Mouse (Mus musculus) testis, adult 2 months (tissue): ENCODE measurements around the gene Trim63. TPM values are rescaled to one million over a fixed set of nuclear protein-coding genes. Genes with fewer than 3 reads are reported as not detected.

ENCODE experiments used
- H3K27ac ChIP-seq: fragments of 200-500 bp; 2 replicates; pipeline ENCODE4 v1.5.1; 2012; ENCODE audit warnings: low read depth, low read length; ENCODE audit not compliant: control insufficient read depth, insufficient read depth
- H3K27me3 ChIP-seq: fragments of 200-500 bp; 2 replicates; pipeline ENCODE4 v1.6.1; 2012; ENCODE audit warnings: mild to moderate bottlenecking, low read length, moderate library complexity; ENCODE audit not compliant: control insufficient read depth, insufficient read depth
- H3K36me3 ChIP-seq: fragments of 200-500 bp; 2 replicates; pipeline ENCODE4 v1.6.1; 2012; ENCODE audit warnings: mild to moderate bottlenecking, low read length; ENCODE audit not compliant: control insufficient read depth, insufficient read depth
- H3K4me1 ChIP-seq: fragments of 200-500 bp; 2 replicates; pipeline ENCODE4 v1.6.1; 2012; ENCODE audit warnings: low read length; ENCODE audit not compliant: control insufficient read depth, insufficient read depth
- H3K4me3 ChIP-seq: fragments of 200-500 bp; 2 replicates; pipeline ENCODE4 v1.5.1; 2012; ENCODE audit warnings: low read depth, mild to moderate bottlenecking, low read length, moderate library complexity, mixed read lengths; ENCODE audit not compliant: control insufficient read depth
- CTCF ChIP-seq: fragments of 200-500 bp; IDR thresholded peaks from 2 replicates; pipeline ENCODE4 v1.5.1; 2012; ENCODE audit warnings: low read depth, mild to moderate bottlenecking, inconsistent platforms, low read length, moderate library complexity; ENCODE audit not compliant: control insufficient read depth, insufficient read depth, insufficient replicate concordance
- POLR2A ChIP-seq: fragments of 200-500 bp; IDR thresholded peaks from 2 replicates; pipeline ENCODE4 v1.6.1; 2012; ENCODE audit warnings: low read depth, mild to moderate bottlenecking, inconsistent platforms, low read length, moderate library complexity; ENCODE audit not compliant: control insufficient read depth
- polyA plus RNA-seq: library from polyadenylated mRNA; depleted of rRNA; stranded (reverse); fragments of >200 nt; gene quantifications from 2 replicates; pipeline ENCODE4 v1.2.3, GENCODE M21; 2012

Trim63 gene
- polyA plus RNA-seq, 1 experiment: 1.6 TPM

DNA sequence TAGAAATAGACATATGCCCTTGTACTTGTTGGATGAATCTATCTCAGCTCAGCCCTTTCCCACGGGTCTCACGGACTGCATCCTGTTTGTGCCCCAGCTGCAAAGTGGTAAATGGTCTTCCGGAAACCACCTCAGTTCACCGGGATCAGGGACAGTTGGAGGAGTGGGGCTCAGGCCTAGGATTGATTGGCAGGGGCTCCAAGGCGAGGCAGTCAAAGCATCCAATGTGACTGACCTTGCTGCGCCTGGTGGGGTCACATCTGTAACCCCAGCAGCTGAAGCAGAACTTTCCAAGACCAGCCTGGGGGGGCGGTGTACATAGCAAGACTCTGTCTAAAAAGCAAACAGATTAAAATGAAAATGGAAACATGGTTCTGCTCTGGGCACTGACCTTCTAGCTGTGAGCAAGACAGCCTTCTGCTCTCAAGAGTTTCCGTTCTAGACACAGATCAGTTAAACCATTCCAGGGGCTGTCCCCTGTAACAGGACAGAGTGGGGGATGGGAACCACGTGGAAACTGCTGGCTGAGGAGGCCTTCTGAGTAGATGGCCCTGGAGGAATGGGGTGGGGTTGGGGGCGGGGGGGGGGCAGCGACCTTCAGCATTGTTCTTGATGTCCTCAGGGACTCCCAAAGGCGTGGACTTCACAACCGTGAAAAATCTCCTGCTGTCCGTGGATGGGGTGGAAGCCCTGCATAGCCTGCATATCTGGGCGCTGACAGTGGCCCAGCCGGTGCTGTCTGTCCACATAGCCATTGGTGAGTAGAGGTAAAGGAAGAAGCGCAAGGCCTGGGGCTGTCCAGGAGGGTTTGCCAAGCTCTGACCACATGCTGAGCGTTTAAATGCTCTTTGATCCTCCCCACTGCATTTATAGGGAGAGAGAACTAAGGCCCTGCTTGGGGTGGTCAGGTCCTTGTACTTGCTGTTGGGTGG lies 36.7 kb downstream of the Trim63 start:
- no peaks in the 10 kb centered on the region for H3K27me3 ChIP-seq
- peaks cover 9% of the 10 kb centered on the region for H3K4me1 ChIP-seq
- TF ChIP-seq POLR2A: no peak
- TF ChIP-seq CTCF: no peak
- H3K4me3 ChIP-seq: no peak overlapping the region
- H3K36me3 ChIP-seq: no peaks in the 10 kb centered on the region
- peak overlapping the region; percentile 39; the same call in 1 of the 2 replicates for H3K27ac ChIP-seq

DNA sequence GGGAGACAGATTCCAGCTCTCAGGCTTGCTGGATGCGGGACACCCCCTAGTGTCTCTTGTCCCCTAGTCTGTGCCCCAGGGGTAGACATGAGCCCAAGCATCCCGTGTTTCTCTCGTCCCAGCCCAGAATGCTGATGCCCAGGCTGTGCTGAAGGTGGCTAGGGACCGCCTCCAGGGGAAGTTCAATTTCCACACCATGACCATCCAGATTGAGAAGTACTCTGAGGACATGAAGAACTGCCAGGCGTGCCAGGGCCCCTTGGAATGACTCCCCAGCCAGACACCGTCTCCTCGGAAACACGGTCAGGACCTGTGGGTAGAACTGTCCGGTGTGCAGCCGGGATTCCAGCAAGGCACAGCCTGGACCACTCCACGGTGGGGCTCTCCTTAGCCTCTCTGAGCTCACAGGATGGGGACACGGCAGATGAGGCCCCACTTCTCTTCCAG lies 37.4 kb downstream of the Trim63 start:
- peak overlapping the region; percentile 30; the same call in 1 of the 2 replicates for H3K27ac ChIP-seq
- no peaks in the 10 kb centered on the region for H3K27me3 ChIP-seq
- H3K4me1 ChIP-seq: peaks cover 14% of the 10 kb centered on the region
- no peaks in the 10 kb centered on the region for H3K36me3 ChIP-seq
- no peak overlapping the region for H3K4me3 ChIP-seq
- TF ChIP-seq POLR2A (no peak), CTCF (no peak)

DNA sequence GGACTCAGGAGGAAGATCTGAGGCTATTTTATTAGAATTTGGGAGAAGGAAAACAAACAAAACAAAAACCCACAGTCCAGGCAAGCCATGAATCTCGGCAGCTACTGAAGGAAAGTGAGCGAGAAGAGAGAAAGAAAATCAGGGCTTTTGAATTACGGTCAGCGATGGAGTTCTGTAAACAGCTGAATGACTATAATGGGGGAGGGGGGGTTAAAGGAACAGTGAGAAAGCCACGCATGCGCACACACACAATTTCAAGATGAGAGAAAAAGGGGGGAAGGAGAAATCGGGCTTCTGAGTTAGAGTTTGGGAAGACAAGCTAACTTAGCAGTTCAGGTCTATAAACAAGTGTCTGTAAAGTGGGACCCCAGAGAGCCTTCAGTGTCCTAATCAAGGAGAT lies 38.0 kb downstream of the Trim63 start:
- H3K27me3 ChIP-seq: no peaks in the 10 kb centered on the region
- no peak overlapping the region for H3K27ac ChIP-seq
- H3K4me3 ChIP-seq: no peak overlapping the region
- TF ChIP-seq POLR2A (no peak), CTCF (no peak)
- H3K36me3 ChIP-seq: no peaks in the 10 kb centered on the region
- peaks cover 18% of the 10 kb centered on the region for H3K4me1 ChIP-seq

DNA sequence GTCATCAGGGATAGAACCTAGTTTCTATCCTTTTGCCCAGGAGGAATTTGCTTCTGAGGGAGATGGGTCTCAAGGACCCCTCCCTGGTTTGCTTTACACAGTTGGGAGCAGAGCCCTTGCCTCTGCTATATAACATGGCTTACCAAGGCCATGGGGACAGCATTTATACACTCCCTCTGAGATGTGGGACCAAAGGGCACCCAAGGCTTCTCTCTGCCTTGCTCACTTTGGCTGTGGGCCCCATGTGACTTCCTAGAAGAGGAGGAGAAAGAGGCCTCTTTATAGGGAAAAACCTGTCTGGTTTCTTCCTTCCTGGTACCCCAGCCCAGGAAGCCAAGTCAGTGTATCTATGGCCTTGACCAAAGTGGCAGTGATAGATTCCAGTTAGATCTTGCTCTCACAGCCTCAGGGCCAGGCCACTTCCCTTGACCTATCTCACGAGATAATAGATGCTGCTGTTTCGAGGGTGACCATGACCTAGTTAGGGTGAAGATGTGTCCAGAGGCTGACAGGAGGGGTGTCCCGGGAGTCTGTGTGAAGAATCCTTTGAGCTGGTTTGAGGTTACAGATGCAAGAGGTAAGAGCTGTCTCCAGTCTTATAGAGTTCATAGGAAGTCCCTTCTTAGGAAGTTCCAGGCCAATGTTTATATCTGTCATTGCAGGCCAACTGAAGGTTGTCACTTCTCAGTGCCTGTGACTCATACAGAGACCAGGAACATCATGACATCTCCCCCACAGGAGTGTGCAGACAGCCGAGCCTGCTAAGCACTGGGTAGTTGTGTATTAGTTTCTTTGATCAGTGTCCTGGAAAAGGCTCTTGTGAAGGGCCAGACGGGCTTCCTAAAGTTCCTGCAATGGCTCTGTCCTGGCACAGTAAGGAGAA lies 38.8 kb downstream of the Trim63 start:
- no peaks in the 10 kb centered on the region for H3K36me3 ChIP-seq
- H3K27me3 ChIP-seq: no peaks in the 10 kb centered on the region
- no peak overlapping the region for H3K27ac ChIP-seq
- no peak for TF ChIP-seq POLR2A
- TF ChIP-seq CTCF: no peak
- H3K4me3 ChIP-seq: no peak overlapping the region
- peaks cover 18% of the 10 kb centered on the region for H3K4me1 ChIP-seq

DNA sequence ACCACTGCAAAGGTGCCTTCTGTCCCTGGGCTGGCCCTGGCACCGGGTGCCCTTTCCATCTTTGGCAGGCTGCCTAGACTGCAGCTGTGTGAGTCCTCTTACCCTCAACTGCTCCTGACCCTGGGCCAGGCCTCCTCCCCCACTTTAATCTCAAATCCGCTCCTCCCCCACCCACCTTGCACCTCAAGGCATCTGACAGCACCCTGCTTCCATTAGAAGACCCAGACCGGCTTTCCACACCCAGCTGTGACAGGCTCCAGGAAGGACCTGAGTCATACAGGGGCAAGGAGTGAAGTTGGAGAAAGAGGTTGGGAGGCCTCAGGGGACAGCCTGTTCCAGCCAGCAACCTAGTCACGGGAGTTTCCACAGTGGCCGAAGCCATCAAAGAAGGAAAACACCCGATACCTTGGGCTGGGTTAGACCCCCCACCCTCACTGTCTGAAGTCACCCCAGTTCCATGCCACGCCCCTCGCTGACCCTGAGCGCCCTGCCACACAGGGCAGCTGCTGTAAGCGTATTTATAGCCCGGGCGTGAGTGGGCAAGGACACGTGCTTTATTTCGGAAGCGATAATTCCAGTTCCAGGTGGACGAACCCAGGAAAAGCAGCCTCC lies 41.0 kb downstream of the Trim63 start:
- TF ChIP-seq CTCF (no peak), POLR2A (no peak)
- Histone ChIP-seq H3K4me1 (peaks cover 14% of the 10 kb centered on the region), H3K27me3 (no peaks in the 10 kb centered on the region), H3K27ac (peak overlapping the region; percentile 23; the same call in 1 of the 2 replicates), H3K36me3 (no peaks in the 10 kb centered on the region), H3K4me3 (no peak overlapping the region)

DNA sequence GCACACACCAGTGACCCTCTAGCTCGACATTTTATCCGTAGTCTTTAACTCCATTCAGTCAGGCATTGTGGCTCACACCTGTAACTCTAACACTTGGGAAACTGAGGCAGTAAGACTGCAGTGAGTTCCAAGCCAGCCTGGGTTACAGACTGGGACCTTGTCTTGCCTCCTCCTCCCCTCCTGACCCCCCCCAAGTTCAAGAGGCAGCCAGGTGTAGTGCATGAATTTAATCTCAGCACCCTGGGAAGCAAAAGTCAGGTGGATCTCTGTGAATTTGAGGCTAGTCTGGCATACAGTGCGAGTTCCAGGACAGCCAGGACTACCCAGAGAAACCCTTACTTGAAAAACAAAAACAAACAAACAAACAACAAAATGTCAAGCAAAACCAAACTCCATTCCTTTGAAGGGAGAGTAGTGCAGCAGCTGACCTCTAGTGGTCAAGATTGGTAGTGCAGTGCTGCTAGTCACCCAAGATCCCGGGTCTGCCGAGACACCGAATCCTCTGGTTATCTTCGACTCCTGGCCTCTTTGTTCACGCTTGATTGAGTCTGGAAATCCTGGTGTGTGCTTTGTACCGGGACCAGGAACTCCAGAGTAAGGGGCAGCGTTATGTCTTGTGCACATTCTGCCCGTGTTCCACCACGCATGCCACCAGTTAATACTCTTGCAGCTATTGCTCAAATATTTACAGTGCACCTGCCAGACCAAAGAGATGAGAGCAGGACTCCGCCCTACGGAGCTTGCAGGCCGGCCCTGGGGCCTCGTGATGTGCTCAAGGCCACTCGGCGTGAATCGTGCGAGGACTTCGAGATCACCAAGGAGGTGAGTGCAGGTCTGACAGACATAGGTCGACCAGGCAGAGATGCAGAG lies 41.9 kb downstream of the Trim63 start:
- peak overlapping the region; percentile 32 for H3K27ac ChIP-seq
- H3K4me3 ChIP-seq: peak overlapping the region; percentile 32
- TF ChIP-seq CTCF (peak; percentile 97), POLR2A (no peak; the same call in 1 of the 2 replicates)
- peaks cover 14% of the 10 kb centered on the region for H3K4me1 ChIP-seq
- no peaks in the 10 kb centered on the region for H3K27me3 ChIP-seq
- no peaks in the 10 kb centered on the region for H3K36me3 ChIP-seq
